Mouse (Mus musculus): ENCODE measurements around the gene Cds1. TPM values are rescaled to one million over a fixed set of nuclear protein-coding genes. Genes with fewer than 3 reads are reported as not detected.

Cds1 gene
- total and polyA plus RNA-seq, 3 experiments: 3.2 to 20.9 (median 17.3) TPM

DNA sequence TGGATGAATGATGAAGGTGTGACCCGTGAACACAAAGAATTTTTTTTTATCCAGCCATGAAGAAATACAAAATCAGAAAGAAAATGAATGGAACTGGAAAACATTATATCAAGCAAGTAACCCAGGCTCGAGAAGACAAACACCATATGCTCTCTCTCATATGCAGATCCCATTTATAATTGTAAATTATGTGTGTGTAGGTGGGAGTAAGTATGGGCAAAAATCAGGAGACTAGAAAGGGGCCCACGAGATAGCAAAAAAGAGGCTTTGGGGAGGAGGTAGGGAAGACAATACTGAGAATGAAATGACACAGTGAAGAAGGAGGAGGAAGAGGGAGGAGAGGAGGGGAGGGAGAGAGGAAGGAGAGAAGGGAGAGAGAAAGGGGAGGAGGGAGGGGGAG, 27.6 kb upstream of the Cds1 start:
- H3K36me3 ChIP-seq (ENCODE audit: control insufficient read depth, insufficient read depth, low read length): no peaks in the 10 kb centered on the region
- no peaks in the 10 kb centered on the region for H3K27me3 ChIP-seq (ENCODE audit: control insufficient read depth, insufficient read depth, low read length)
- no peak overlapping the region for H3K27ac ChIP-seq
- intact Hi-C loops (cut with DNase I): no loop called here
- no peaks in the 10 kb centered on the region for H3K4me1 ChIP-seq (ENCODE audit: control insufficient read depth, insufficient read depth, low read length)
- WGBS: 63% methylated on average over 3 of the region's 3 CpGs
- TF ChIP-seq EP300 (IDR thresholded peaks at IDR 0.05; ENCODE audit: insufficient read depth, low read depth, low read length) (no peak), CTCF (IDR thresholded peaks at IDR 0.05) (no peak), POLR2A (IDR thresholded peaks at IDR 0.05; ENCODE audit: insufficient read depth, low read depth, low read length) (no peak)
- H3K79me2 ChIP-seq (replicated peaks; ENCODE audit: control insufficient read depth, insufficient read depth, low read length): no peaks in the 10 kb centered on the region
- no peak overlapping the region for H3K4me3 ChIP-seq
- no peak overlapping the region for H3K9ac ChIP-seq (ENCODE audit: low read depth, low read length)
- DNase-seq: no peak

- no peaks in the 10 kb centered on the region for H3K79me2 ChIP-seq (replicated peaks; ENCODE audit: control insufficient read depth, insufficient read depth, low read length)
- intact Hi-C loops (cut with DNase I): no loop called here
Measured at GRCm38 (mm10) chr5:101740471-101741223, 24.3 kb upstream of the Cds1 start.

DNA sequence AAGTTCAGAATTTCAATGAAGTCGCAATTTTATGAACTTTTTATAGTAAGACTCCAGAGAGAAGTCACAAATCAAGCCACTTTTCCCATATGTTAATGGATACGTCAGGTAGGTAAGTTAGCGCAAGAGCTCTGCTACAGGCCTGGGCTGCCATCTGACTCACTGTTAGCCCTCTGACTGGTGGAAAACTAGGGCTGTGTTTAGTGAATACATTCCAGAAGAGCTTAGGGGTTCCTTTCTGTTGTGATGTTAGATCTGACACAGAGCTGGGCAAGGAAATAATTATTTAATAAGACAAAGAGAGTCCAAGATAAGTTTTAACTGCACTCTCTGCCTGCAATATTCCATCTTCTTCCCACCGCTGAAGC, 23.7 kb upstream of the Cds1 start:
- H3K79me2 ChIP-seq (replicated peaks; ENCODE audit: control insufficient read depth, insufficient read depth, low read length): no peaks in the 10 kb centered on the region
- no peak overlapping the region for H3K4me3 ChIP-seq
- TF ChIP-seq POLR2A (IDR thresholded peaks at IDR 0.05; ENCODE audit: insufficient read depth, low read depth, low read length) (no peak), CTCF (IDR thresholded peaks at IDR 0.05) (no peak), EP300 (IDR thresholded peaks at IDR 0.05; ENCODE audit: insufficient read depth, low read depth, low read length) (no peak)
- H3K9ac ChIP-seq (ENCODE audit: low read depth, low read length): no peak overlapping the region
- WGBS: 90% methylated on average over 4 of the region's 4 CpGs
- H3K36me3 ChIP-seq (ENCODE audit: control insufficient read depth, insufficient read depth, low read length): no peaks in the 10 kb centered on the region
- H3K27me3 ChIP-seq (ENCODE audit: control insufficient read depth, insufficient read depth, low read length): no peaks in the 10 kb centered on the region
- intact Hi-C loops (cut with DNase I): no loop called here
- DNase-seq: no peak
- no peak overlapping the region for H3K27ac ChIP-seq
- no peaks in the 10 kb centered on the region for H3K4me1 ChIP-seq (ENCODE audit: control insufficient read depth, insufficient read depth, low read length)

More at GRCm38 (mm10) chr5:101740471-101741223, 24.3 kb upstream of the Cds1 start:
- Histone ChIP-seq H3K36me3 (ENCODE audit: control insufficient read depth, insufficient read depth, low read length) (no peaks in the 10 kb centered on the region), H3K4me3 (no peak overlapping the region), H3K4me1 (ENCODE audit: control insufficient read depth, insufficient read depth, low read length) (no peaks in the 10 kb centered on the region), H3K9ac (ENCODE audit: low read depth, low read length) (no peak overlapping the region), H3K27me3 (ENCODE audit: control insufficient read depth, insufficient read depth, low read length) (no peaks in the 10 kb centered on the region), H3K27ac (no peak overlapping the region)
- WGBS: 85% methylated on average over 16 of the region's 16 CpGs
- DNase-seq: no peak
- TF ChIP-seq CTCF (IDR thresholded peaks at IDR 0.05): no peak
- no peak for TF ChIP-seq EP300 (IDR thresholded peaks at IDR 0.05; ENCODE audit: insufficient read depth, low read depth, low read length)
- TF ChIP-seq POLR2A (IDR thresholded peaks at IDR 0.05; ENCODE audit: insufficient read depth, low read depth, low read length): no peak

GRCm38 (mm10) chr5:101742014-101742413, 22.9 kb upstream of the Cds1 start:
- DNase-seq: no peak
- intact Hi-C loops (cut with DNase I): no loop called here
- Histone ChIP-seq H3K27ac (no peak overlapping the region), H3K36me3 (ENCODE audit: control insufficient read depth, insufficient read depth, low read length) (no peaks in the 10 kb centered on the region), H3K9ac (ENCODE audit: low read depth, low read length) (no peak overlapping the region), H3K4me1 (ENCODE audit: control insufficient read depth, insufficient read depth, low read length) (no peaks in the 10 kb centered on the region), H3K4me3 (no peak overlapping the region), H3K79me2 (replicated peaks; ENCODE audit: control insufficient read depth, insufficient read depth, low read length) (no peaks in the 10 kb centered on the region), H3K27me3 (ENCODE audit: control insufficient read depth, insufficient read depth, low read length) (no peaks in the 10 kb centered on the region)
- 68% methylated on average over 2 of the region's 2 CpGs for WGBS
- no peak for TF ChIP-seq CTCF (IDR thresholded peaks at IDR 0.05)
- no peak for TF ChIP-seq EP300 (IDR thresholded peaks at IDR 0.05; ENCODE audit: insufficient read depth, low read depth, low read length)
- no peak for TF ChIP-seq POLR2A (IDR thresholded peaks at IDR 0.05; ENCODE audit: insufficient read depth, low read depth, low read length)

- Histone ChIP-seq H3K79me2 (replicated peaks; ENCODE audit: control insufficient read depth, insufficient read depth, low read length) (no peaks in the 10 kb centered on the region), H3K4me1 (ENCODE audit: control insufficient read depth, insufficient read depth, low read length) (no peaks in the 10 kb centered on the region), H3K4me3 (no peak overlapping the region), H3K27me3 (ENCODE audit: control insufficient read depth, insufficient read depth, low read length) (no peaks in the 10 kb centered on the region), H3K36me3 (ENCODE audit: control insufficient read depth, insufficient read depth, low read length) (no peaks in the 10 kb centered on the region), H3K9ac (ENCODE audit: low read depth, low read length) (no peak overlapping the region), H3K27ac (no peak overlapping the region)
- 83% methylated on average over 8 of the region's 8 CpGs for WGBS
- DNase-seq: no peak
- no peak for TF ChIP-seq EP300 (IDR thresholded peaks at IDR 0.05; ENCODE audit: insufficient read depth, low read depth, low read length)
- TF ChIP-seq CTCF (IDR thresholded peaks at IDR 0.05): no peak
- TF ChIP-seq POLR2A (IDR thresholded peaks at IDR 0.05; ENCODE audit: insufficient read depth, low read depth, low read length): no peak
- intact Hi-C loops (cut with DNase I): no loop called here
Measured at GRCm38 (mm10) chr5:101742425-101742824, 22.5 kb upstream of the Cds1 start.

DNA sequence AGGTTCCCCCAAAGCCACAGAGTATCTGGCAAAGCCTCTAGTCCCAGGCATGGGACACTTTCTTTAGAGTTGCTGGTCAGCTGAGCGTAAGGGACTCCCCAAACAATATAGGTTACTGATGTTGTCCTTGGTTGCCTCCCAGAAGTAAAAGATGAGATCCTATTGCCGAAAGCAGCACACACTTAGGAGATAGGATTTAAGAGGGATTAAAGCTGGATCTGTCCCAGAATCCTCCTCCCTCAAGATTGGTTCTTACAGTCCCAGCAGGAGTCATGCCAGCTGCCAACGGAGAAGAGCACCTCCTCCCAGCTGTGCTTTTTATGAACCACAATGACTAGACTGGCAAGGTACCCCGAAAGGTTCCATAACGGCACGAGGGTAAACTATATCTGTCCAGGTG, 20.0 kb upstream of the Cds1 start:
- H3K27me3 ChIP-seq (ENCODE audit: control insufficient read depth, insufficient read depth, low read length): no peaks in the 10 kb centered on the region
- WGBS: 77% methylated on average over 6 of the region's 6 CpGs
- no peak overlapping the region for H3K27ac ChIP-seq
- H3K9ac ChIP-seq (ENCODE audit: low read depth, low read length): no peak overlapping the region
- H3K36me3 ChIP-seq (ENCODE audit: control insufficient read depth, insufficient read depth, low read length): no peaks in the 10 kb centered on the region
- no peak for DNase-seq
- TF ChIP-seq POLR2A (IDR thresholded peaks at IDR 0.05; ENCODE audit: insufficient read depth, low read depth, low read length): no peak
- no peak for TF ChIP-seq EP300 (IDR thresholded peaks at IDR 0.05; ENCODE audit: insufficient read depth, low read depth, low read length)
- TF ChIP-seq CTCF (IDR thresholded peaks at IDR 0.05): no peak
- no peak overlapping the region for H3K4me3 ChIP-seq
- intact Hi-C loops (cut with DNase I): no loop called here
- H3K79me2 ChIP-seq (replicated peaks; ENCODE audit: control insufficient read depth, insufficient read depth, low read length): no peaks in the 10 kb centered on the region
- no peaks in the 10 kb centered on the region for H3K4me1 ChIP-seq (ENCODE audit: control insufficient read depth, insufficient read depth, low read length)

All from heart, adult 2 months (tissue).